Mouse (Mus musculus) hindbrain, postnatal 0 days (tissue): ENCODE measurements around the gene Isg20l2. TPM values are rescaled to one million over a fixed set of nuclear protein-coding genes. Genes with fewer than 3 reads are reported as not detected.

Experiments used
- ATAC-seq: fragments of 200-750 bp; cut with Nextera tagmentation; 2 replicates; pipeline ENCODE4 v1.8.0; 2017; ENCODE audit warnings: mild to moderate bottlenecking, moderate TSS enrichment, moderate library complexity
- DNase-seq: peaks from one replicate; pipeline ENCODE4 v3.0.0-alpha.2; 2015; ENCODE audit warnings: low spot score
- H3K27ac ChIP-seq: fragments of 300-500 bp; sonication (generic); 2 replicates; pipeline ENCODE4 v1.5.1; 2014; ENCODE audit warnings: mild to moderate bottlenecking
- H3K27me3 ChIP-seq: fragments of 300-500 bp; sonication (generic); 2 replicates; pipeline ENCODE4 v1.6.1; 2014; ENCODE audit warnings: low read length, mixed read lengths; ENCODE audit not compliant: insufficient read depth
- H3K36me3 ChIP-seq: fragments of 300-500 bp; sonication (generic); 2 replicates; pipeline ENCODE4 v1.6.1; 2014; ENCODE audit warnings: low read length, mixed read lengths; ENCODE audit not compliant: insufficient read depth
- H3K4me1 ChIP-seq: fragments of 300-500 bp; sonication (generic); 2 replicates; pipeline ENCODE4 v1.6.1; 2014; ENCODE audit warnings: antibody characterized with exemption, low read length, mixed read lengths; ENCODE audit not compliant: insufficient read depth
- H3K4me2 ChIP-seq: fragments of 300-500 bp; sonication (generic); 2 replicates; pipeline ENCODE4 v1.6.1; 2014; ENCODE audit warnings: low read depth, mild to moderate bottlenecking, low read length, moderate library complexity, mixed read lengths
- H3K4me3 ChIP-seq: fragments of 300-500 bp; sonication (generic); 2 replicates; pipeline ENCODE4 v1.5.1; 2014; ENCODE audit warnings: low read length
- H3K9ac ChIP-seq: fragments of 300-500 bp; sonication (generic); replicated peaks from 2 replicates; pipeline ENCODE4 v1.6.1; 2014; ENCODE audit warnings: mild to moderate bottlenecking, low read length, moderate library complexity, mixed read lengths
- H3K9me3 ChIP-seq: fragments of 300-500 bp; sonication (generic); 2 replicates; pipeline ENCODE4 v1.6.1; 2016; ENCODE audit warnings: low read length, mixed read lengths
- CTCF ChIP-seq: IDR thresholded peaks from 2 replicates; pipeline ENCODE4 v1.5.1; 2016; ENCODE audit warnings: antibody characterized with exemption, control low read depth, low read depth
- WGBS: fragments of 180-500 bp; shearing (Covaris S2); extraction: QIAGEN DNeasy Blood & Tissue Kit; methylation state at CpG from one replicate; pipeline ENCODE4 v1.1.7; 2014; 5-methylcytosine and 5-hydroxymethylcytosine counted together
- polyA plus RNA-seq: library from polyadenylated mRNA; unstranded; fragments of >200 nt; fragmentation: Nextera tagmentation; extraction: Ambion mirVana; gene quantifications from 2 replicates; pipeline ENCODE4 v1.2.1, GENCODE M21; 2015
- total RNA-seq: library from RNA; depleted of rRNA; stranded (reverse); fragments of >200 nt; gene quantifications from 2 replicates; pipeline ENCODE4 v1.2.3, GENCODE M21; 2014

Isg20l2 gene
- total and polyA plus RNA-seq, 2 experiments from 2014 or later = 19.1 to 26.2 TPM

- Histone ChIP-seq H3K27me3 (no peaks in the 10 kb centered on the region), H3K9ac (peak overlapping the region; percentile 59; the same call in 1 of the 2 replicates), H3K9me3 (no peaks in the 10 kb centered on the region), H3K36me3 (peaks cover 48% of the 10 kb centered on the region), H3K27ac (no peak overlapping the region), H3K4me3 (peak overlapping the region; percentile 68), H3K4me2 (peak overlapping the region; percentile 87), H3K4me1 (no peaks in the 10 kb centered on the region)
- DNase-seq (no peak), ATAC-seq (no peak)
- no peak; the same call in 1 of the 2 replicates for TF ChIP-seq CTCF
- 67% methylated on average over 9 of the region's 9 CpGs for WGBS
Measured at GRCm38 (mm10) chr3:87920270-87920943, 9.7 kb upstream of the Isg20l2 start.

DNA sequence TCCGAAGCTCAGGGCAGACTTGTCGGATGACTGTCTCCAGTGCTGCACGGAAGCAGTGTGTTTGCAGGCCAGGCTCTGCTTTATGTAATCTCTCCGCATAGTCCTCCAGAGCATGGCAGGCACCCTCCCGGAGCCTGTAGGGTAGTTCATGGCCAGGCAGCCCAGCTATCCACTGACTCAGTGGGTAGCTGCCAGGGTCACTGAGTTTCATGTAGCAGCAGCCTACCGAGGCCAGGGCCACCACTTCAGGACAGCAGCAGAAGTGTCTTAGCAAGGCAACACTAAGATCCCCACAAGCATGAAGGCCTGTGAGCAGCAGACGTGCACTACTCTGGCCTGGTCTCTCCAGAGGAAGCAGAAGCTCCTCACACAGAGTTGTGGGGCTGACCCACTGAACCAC lies 5.1 kb upstream of the Isg20l2 start:
- WGBS = 83% methylated on average over 7 of the region's 7 CpGs
- Histone ChIP-seq H3K36me3 (peaks cover 46% of the 10 kb centered on the region), H3K9me3 (no peaks in the 10 kb centered on the region), H3K27ac (no peak overlapping the region), H3K27me3 (no peaks in the 10 kb centered on the region), H3K4me3 (no peak overlapping the region), H3K4me1 (peaks cover 7% of the 10 kb centered on the region), H3K9ac (no peak overlapping the region), H3K4me2 (no peak overlapping the region)
- ATAC-seq = no peak
- TF ChIP-seq CTCF = no peak
- DNase-seq = no peak

GRCm38 (mm10) chr3:87927452-87927851 lies 2.7 kb upstream of the Isg20l2 start:
- H3K9ac ChIP-seq = no peak overlapping the region
- no peak overlapping the region for H3K27ac ChIP-seq
- WGBS = 96% methylated on average over 5 of the region's 5 CpGs
- no peaks in the 10 kb centered on the region for H3K27me3 ChIP-seq
- TF ChIP-seq CTCF = no peak
- H3K4me2 ChIP-seq = no peak overlapping the region
- ATAC-seq (no peak), DNase-seq (no peak)
- peaks cover 12% of the 10 kb centered on the region for H3K4me1 ChIP-seq
- H3K36me3 ChIP-seq = peaks cover 44% of the 10 kb centered on the region
- no peak overlapping the region for H3K4me3 ChIP-seq
- no peaks in the 10 kb centered on the region for H3K9me3 ChIP-seq

GRCm38 (mm10) chr3:87929341-87930077 lies 605 bp upstream of the Isg20l2 start:
- Histone ChIP-seq H3K4me3 (peak overlapping the region; percentile 85), H3K4me2 (peak overlapping the region; percentile 88), H3K27me3 (no peaks in the 10 kb centered on the region), H3K4me1 (peaks cover 12% of the 10 kb centered on the region), H3K36me3 (peaks cover 33% of the 10 kb centered on the region), H3K9ac (peak overlapping the region; percentile 80), H3K27ac (peak overlapping the region; percentile 91), H3K9me3 (no peaks in the 10 kb centered on the region)
- no peak for DNase-seq
- ATAC-seq = no peak; the same call in 1 of the 2 replicates
- WGBS = 8% methylated on average over 26 of the region's 26 CpGs
- no peak for TF ChIP-seq CTCF

DNA sequence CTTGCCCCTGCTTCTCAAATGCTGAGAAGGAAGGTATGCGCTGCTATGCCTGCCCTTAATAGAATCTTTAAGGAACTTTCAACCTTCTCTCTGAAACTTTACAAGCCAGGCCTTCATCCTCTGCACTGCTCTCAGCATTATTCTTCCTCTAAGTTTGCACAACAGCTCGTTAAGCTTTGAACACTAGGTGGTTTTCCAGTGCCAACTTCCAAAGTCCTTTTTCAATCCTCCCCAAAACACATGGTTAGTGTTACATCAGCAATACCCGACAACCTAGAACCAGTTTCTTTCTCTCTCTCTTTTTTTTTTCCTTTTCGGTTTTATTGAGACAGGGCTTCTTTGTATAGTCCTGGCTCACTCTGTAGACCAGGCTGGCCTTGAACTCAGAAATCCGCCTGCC lies 3.9 kb downstream of the Isg20l2 start:
- H3K4me1 ChIP-seq = peaks cover 9% of the 10 kb centered on the region
- peaks cover 19% of the 10 kb centered on the region for H3K36me3 ChIP-seq
- H3K9me3 ChIP-seq = no peaks in the 10 kb centered on the region
- no peak overlapping the region for H3K4me3 ChIP-seq
- no peak overlapping the region for H3K4me2 ChIP-seq
- DNase-seq (no peak), ATAC-seq (no peak)
- no peak overlapping the region for H3K27ac ChIP-seq
- H3K9ac ChIP-seq = no peak overlapping the region
- 80% methylated on average over 5 of the region's 5 CpGs for WGBS
- TF ChIP-seq CTCF = no peak
- H3K27me3 ChIP-seq = no peaks in the 10 kb centered on the region

DNA sequence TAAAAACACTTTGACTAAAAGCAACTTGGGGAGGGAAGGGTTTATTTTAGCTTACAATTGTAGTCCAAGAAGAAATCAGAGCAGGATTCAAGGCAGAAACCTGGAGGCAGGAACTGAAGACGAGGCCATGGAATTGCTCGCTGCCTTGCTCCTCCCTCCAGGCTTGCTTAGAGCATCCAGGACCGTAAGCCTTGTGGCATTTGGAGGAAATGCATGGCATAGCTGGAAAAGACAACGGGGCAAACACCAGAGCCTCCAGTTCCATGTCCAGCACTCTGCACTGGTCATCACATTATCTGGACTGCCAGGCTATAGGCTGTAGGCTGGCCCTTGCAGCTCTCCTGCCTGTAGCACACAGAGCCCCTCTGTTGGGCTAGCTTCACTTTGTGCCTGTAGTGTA lies 4.4 kb downstream of the Isg20l2 start:
- peak; percentile 6; the same call in 1 of the 2 replicates for TF ChIP-seq CTCF
- H3K9me3 ChIP-seq = no peaks in the 10 kb centered on the region
- no peaks in the 10 kb centered on the region for H3K27me3 ChIP-seq
- H3K4me3 ChIP-seq = no peak overlapping the region
- no peak overlapping the region for H3K4me2 ChIP-seq
- DNase-seq = no peak
- no peak for ATAC-seq
- peaks cover 5% of the 10 kb centered on the region for H3K4me1 ChIP-seq
- H3K36me3 ChIP-seq = peaks cover 24% of the 10 kb centered on the region
- 68% methylated on average over 4 of the region's 4 CpGs for WGBS
- H3K9ac ChIP-seq = no peak overlapping the region
- no peak overlapping the region for H3K27ac ChIP-seq

GRCm38 (mm10) chr3:87935201-87935600 lies 5.1 kb downstream of the Isg20l2 start:
- Histone ChIP-seq H3K36me3 (peaks cover 30% of the 10 kb centered on the region), H3K4me1 (peaks cover 5% of the 10 kb centered on the region), H3K27me3 (no peaks in the 10 kb centered on the region), H3K27ac (no peak overlapping the region), H3K4me2 (no peak overlapping the region), H3K9ac (no peak overlapping the region), H3K9me3 (no peaks in the 10 kb centered on the region), H3K4me3 (no peak overlapping the region)
- DNase-seq (no peak), ATAC-seq (no peak)
- 85% methylated on average over 4 of the region's 4 CpGs for WGBS
- no peak for TF ChIP-seq CTCF
